Mouse (Mus musculus): Measurements from ENCODE around the gene Hcn3.

DNA sequence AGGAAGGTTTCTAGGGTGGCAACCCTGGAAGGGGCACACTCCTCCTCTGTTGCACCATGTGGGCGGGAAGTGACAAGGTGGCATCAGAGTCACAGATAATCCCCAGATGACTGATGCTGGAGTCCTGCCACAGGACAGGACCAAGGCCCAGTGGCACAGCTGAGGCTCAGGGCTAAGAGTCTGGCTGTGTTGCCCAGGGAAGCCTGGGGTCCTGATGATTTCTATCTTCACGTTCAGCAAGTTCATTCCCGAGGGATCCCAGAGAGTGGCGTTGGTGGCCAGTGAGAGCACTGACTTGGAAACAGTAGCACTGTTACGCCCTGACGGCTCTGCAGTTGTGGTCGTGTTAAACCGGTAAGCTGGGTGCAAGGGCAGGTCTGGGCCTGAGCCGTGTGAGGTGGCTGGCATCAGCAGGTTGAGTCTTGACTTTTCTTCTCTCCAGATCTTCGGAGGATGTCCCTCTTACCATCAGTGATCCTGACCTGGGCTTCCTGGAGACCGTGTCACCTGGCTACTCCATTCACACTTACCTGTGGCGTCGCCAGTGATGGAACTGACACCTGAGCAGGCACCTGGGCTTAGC lies 48.2 kb upstream of the Hcn3 start:
- TF ChIP-seq CTCF (IDR thresholded peaks at IDR 0.05; ENCODE audit: control insufficient read depth, insufficient read depth, low read length), result no peak
- TF ChIP-seq POLR2A (IDR thresholded peaks at IDR 0.05; ENCODE audit: borderline replicate concordance, control insufficient read depth, low read depth, low read length), result no peak

All from bone marrow, adult 2 months (tissue).